Mouse (Mus musculus): ENCODE measurements around the gene Fbxl13. TPM values are rescaled to one million over a fixed set of nuclear protein-coding genes. Genes with fewer than 3 reads are reported as not detected.
A peak's percentile ranks its signal among the peaks of the same experiment; 100 is the strongest.

The Fbxl13 gene
- polyA plus RNA-seq, 1 experiment from 2014 or later, result 0.58 TPM

GRCm38 (mm10) chr5:21563936-21564335 is 81.5 kb downstream of the Fbxl13 start:
- Histone ChIP-seq H3K9ac (no peak overlapping the region), H3K9me3 (no peaks in the 10 kb centered on the region), H3K36me3 (no peaks in the 10 kb centered on the region), H3K27me3 (no peaks in the 10 kb centered on the region), H3K4me2 (no peak overlapping the region), H3K4me3 (no peak overlapping the region), H3K4me1 (replicated peaks) (no peaks in the 10 kb centered on the region), H3K27ac (no peak overlapping the region)
- 91% methylated on average over 2 of the region's 2 CpGs for WGBS
- no peak for ATAC-seq (ENCODE audit: low FRiP score)

DNA sequence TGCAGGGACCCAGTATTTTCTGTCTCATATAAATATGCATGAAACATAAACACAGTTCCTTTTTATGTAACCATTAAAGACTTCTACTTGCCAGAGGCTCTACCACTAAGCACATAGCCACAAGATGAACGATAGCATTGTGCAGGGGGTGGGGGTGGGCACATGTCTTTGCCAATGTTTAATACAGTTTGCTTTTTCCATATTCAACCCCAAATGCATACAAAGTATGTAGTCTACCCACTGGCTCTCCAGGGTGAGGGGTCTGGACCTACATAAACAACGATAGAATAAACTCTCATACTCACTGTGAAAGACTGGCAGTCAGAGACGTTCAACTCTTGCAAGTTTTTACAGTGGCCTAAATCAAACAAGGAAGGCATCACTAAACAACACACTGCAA is 88.9 kb downstream of the Fbxl13 start:
- no peak overlapping the region for H3K4me3 ChIP-seq
- H3K27me3 ChIP-seq, result no peaks in the 10 kb centered on the region
- H3K4me2 ChIP-seq, result no peak overlapping the region
- H3K4me1 ChIP-seq (replicated peaks), result no peaks in the 10 kb centered on the region
- no peak overlapping the region for H3K9ac ChIP-seq
- no peak overlapping the region for H3K27ac ChIP-seq
- no peak for ATAC-seq (ENCODE audit: low FRiP score)
- H3K36me3 ChIP-seq, result no peaks in the 10 kb centered on the region
- no peaks in the 10 kb centered on the region for H3K9me3 ChIP-seq
- WGBS, result 72% methylated on average over 3 of the region's 3 CpGs

GRCm38 (mm10) chr5:21554732-21555131 is 90.7 kb downstream of the Fbxl13 start:
- no peak overlapping the region for H3K4me2 ChIP-seq
- ATAC-seq (ENCODE audit: low FRiP score), result no peak
- H3K9me3 ChIP-seq, result no peaks in the 10 kb centered on the region
- 95% methylated on average over 1 of the region's 1 CpGs for WGBS
- no peak overlapping the region for H3K27ac ChIP-seq
- H3K4me1 ChIP-seq (replicated peaks), result no peaks in the 10 kb centered on the region
- no peaks in the 10 kb centered on the region for H3K27me3 ChIP-seq
- no peak overlapping the region for H3K4me3 ChIP-seq
- no peak overlapping the region for H3K9ac ChIP-seq
- H3K36me3 ChIP-seq, result no peaks in the 10 kb centered on the region

DNA sequence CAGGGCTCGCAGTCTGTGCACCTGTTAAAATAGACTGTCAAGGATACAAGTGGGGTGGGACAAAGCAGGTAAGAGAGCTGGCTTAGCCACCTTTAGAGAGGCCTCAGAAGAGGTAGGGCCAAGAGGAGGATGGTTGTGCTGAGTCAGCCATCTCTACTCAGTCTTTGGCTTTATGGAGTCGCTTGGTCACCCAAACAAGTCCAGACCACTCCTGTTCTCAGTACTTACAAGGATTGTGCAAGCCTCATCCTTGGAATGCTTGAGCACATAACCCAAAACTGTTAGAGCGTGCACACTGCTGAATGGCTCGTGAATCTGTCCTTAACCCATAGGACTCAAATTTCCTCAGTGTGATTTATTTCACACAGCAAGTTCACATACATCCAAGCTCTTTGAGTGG is 91.7 kb downstream of the Fbxl13 start:
- Histone ChIP-seq H3K27ac (no peak overlapping the region), H3K4me2 (no peak overlapping the region), H3K9me3 (no peaks in the 10 kb centered on the region), H3K27me3 (no peaks in the 10 kb centered on the region), H3K9ac (no peak overlapping the region), H3K36me3 (no peaks in the 10 kb centered on the region), H3K4me1 (replicated peaks) (no peaks in the 10 kb centered on the region), H3K4me3 (no peak overlapping the region)
- WGBS, result 91% methylated on average over 4 of the region's 4 CpGs
- no peak for ATAC-seq (ENCODE audit: low FRiP score)

DNA sequence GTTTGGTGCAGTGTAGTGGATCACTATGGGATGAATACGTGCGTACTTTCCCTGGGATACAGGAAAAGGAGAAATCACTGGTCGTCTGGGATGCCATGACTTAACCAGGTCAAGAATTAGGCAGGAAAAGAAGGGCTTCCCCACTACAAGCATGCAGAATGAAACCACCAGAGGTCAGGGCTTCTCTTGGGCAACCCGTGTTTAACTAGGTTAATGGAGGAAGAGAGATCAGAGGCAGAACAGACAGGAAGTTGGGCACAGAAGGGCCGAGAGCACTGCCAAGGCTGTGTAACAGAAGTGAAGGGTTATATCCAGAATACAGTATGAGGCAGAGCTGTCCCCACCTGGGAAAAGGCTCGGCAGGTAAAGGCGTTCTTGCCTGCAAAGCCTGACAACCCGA is 98.4 kb downstream of the Fbxl13 start:
- H3K4me1 ChIP-seq (replicated peaks), result peaks cover 6% of the 10 kb centered on the region
- 88% methylated on average over 8 of the region's 8 CpGs for WGBS
- H3K4me3 ChIP-seq, result no peak overlapping the region
- no peak overlapping the region for H3K4me2 ChIP-seq
- no peak for ATAC-seq (ENCODE audit: low FRiP score)
- H3K27ac ChIP-seq, result no peak overlapping the region
- no peaks in the 10 kb centered on the region for H3K9me3 ChIP-seq
- H3K27me3 ChIP-seq, result no peaks in the 10 kb centered on the region
- no peaks in the 10 kb centered on the region for H3K36me3 ChIP-seq
- H3K9ac ChIP-seq, result no peak overlapping the region

DNA sequence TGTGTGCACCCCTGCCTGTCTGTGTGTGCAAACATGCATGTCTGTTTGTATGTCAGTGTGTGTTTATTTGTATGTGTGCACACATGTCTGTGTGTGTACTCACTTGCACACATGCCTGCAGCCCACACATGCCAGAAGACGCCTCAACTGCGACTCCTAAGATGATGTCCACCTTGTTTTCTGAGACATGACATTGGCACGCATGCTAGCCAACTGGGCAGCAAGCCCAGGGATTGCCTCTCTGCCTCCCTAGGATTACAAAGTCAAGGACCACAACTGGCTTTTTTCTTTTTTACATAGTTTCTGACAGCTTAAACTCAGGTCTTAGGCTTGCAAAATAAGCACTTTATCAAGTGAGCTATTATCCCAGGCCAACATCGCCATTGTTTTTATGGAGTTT is 99.6 kb downstream of the Fbxl13 start:
- Histone ChIP-seq H3K4me2 (no peak overlapping the region), H3K9ac (no peak overlapping the region), H3K27ac (no peak overlapping the region), H3K27me3 (no peaks in the 10 kb centered on the region), H3K4me1 (replicated peaks) (peaks cover 6% of the 10 kb centered on the region), H3K9me3 (no peaks in the 10 kb centered on the region), H3K4me3 (no peak overlapping the region), H3K36me3 (no peaks in the 10 kb centered on the region)
- WGBS, result 83% methylated on average over 4 of the region's 4 CpGs
- ATAC-seq (ENCODE audit: low FRiP score), result no peak

DNA sequence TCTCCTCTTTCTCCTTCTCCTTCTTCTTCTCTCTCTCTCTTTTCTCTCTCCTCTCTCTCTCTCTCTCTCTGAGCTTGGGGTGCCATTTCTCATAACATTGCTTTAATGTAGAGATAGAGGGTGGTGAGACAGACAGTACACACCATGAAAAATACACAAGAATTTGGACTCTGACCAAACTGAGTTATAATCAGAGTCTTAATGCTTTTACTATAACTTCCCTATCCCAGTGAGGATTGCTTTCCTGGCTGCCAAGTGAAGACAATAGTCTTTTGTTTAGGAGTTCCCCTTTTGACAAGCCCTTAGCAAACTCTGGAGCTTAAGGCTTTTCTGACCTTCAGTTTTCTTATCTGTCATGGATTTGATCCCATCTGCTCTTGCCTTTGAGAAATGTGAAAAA is 100.2 kb downstream of the Fbxl13 start:
- H3K4me3 ChIP-seq, result no peak overlapping the region
- no peak overlapping the region for H3K27ac ChIP-seq
- no peak for ATAC-seq (ENCODE audit: low FRiP score)
- no peaks in the 10 kb centered on the region for H3K9me3 ChIP-seq
- H3K27me3 ChIP-seq, result no peaks in the 10 kb centered on the region
- peaks cover 6% of the 10 kb centered on the region for H3K4me1 ChIP-seq (replicated peaks)
- H3K4me2 ChIP-seq, result no peak overlapping the region
- H3K9ac ChIP-seq, result no peak overlapping the region
- H3K36me3 ChIP-seq, result no peaks in the 10 kb centered on the region

GRCm38 (mm10) chr5:21544821-21545220 is 100.6 kb downstream of the Fbxl13 start:
- H3K9ac ChIP-seq, result no peak overlapping the region
- peaks cover 6% of the 10 kb centered on the region for H3K4me1 ChIP-seq (replicated peaks)
- no peak for ATAC-seq (ENCODE audit: low FRiP score)
- 76% methylated on average over 3 of the region's 3 CpGs for WGBS
- H3K27ac ChIP-seq, result no peak overlapping the region
- no peaks in the 10 kb centered on the region for H3K9me3 ChIP-seq
- H3K27me3 ChIP-seq, result no peaks in the 10 kb centered on the region
- H3K4me3 ChIP-seq, result no peak overlapping the region
- H3K36me3 ChIP-seq, result no peaks in the 10 kb centered on the region
- H3K4me2 ChIP-seq, result no peak overlapping the region

GRCm38 (mm10) chr5:21543409-21544201 is 101.8 kb downstream of the Fbxl13 start, which contains the start of gene Lrrc17:
Gene Lrrc17, plus strand, starts transcription at chr5:21543559.
- Histone ChIP-seq H3K9ac (0 out of 2 replicates have a peak within 1 kb of the TSS, but pooled peaks have one; percentile 25), H3K27ac (peak within 1 kb of the TSS; percentile 13; the same call in 1 of the 2 replicates), H3K4me3 (peak within 1 kb of the TSS; percentile 11; the same call in 1 of the 2 replicates), H3K27me3 (no peaks in the 10 kb centered on the region), H3K9me3 (no peaks in the 10 kb centered on the region), H3K4me1 (replicated peaks) (peaks cover 6% of the 10 kb centered on the region), H3K4me2 (peak within 1 kb of the TSS; percentile 18), H3K36me3 (no peaks in the 10 kb centered on the region)
- 56% methylated on average over 17 of the region's 17 CpGs for WGBS
- no peak; the same call in 1 of the 2 replicates for ATAC-seq (ENCODE audit: low FRiP score)

DNA sequence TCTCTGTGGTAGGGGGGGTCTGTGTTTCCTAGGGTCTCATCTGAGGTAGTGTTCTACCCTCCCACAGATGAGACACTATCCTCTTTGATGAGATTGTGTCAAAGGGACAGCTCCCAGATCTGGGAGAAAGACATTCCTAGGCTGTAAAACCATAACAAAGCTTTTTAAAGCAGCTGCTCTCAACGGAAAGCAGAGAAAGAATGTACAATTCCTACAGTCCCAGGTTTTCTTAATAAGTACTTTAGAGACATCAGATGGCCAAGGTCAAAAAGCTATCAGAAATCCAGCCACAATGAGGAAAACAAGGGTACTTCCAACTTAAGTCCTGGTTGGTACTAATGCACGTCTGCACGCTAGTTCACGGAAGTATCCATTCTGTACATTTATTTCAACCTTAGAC is 103.2 kb downstream of the Fbxl13 start:
- H3K36me3 ChIP-seq, result no peaks in the 10 kb centered on the region
- H3K4me2 ChIP-seq, result no peak overlapping the region
- H3K27ac ChIP-seq, result no peak overlapping the region
- WGBS, result 88% methylated on average over 4 of the region's 4 CpGs
- H3K9me3 ChIP-seq, result no peaks in the 10 kb centered on the region
- ATAC-seq (ENCODE audit: low FRiP score), result no peak
- H3K27me3 ChIP-seq, result no peaks in the 10 kb centered on the region
- peaks cover 6% of the 10 kb centered on the region for H3K4me1 ChIP-seq (replicated peaks)
- H3K9ac ChIP-seq, result no peak overlapping the region
- no peak overlapping the region for H3K4me3 ChIP-seq

DNA sequence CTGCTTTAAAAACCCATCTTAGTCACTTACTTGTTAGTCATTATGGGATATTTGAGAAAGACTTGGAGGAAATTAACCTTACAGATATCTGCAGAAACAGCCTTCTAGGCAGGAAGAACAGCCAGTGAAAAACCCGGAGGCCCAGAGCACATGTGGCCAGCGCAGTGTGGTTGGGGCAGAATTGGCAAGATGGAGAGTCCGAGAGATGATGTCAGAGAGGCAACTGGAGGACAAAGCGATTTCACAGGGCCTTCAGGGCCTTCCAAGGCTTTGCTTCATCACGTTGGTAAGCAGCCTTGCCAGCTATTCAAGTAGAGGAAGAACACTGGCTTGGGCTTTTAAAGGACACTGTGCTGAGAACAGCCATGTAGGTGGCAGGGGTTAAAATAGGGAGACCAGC is 112.5 kb downstream of the Fbxl13 start:
- 93% methylated on average over 5 of the region's 5 CpGs for WGBS
- no peak overlapping the region for H3K4me3 ChIP-seq
- H3K36me3 ChIP-seq, result no peaks in the 10 kb centered on the region
- ATAC-seq (ENCODE audit: low FRiP score), result no peak
- no peak overlapping the region for H3K27ac ChIP-seq
- no peaks in the 10 kb centered on the region for H3K9me3 ChIP-seq
- no peak overlapping the region for H3K9ac ChIP-seq
- H3K4me1 ChIP-seq (replicated peaks), result peaks cover 5% of the 10 kb centered on the region; the same call in 1 of the 2 replicates
- H3K4me2 ChIP-seq, result no peak overlapping the region
- no peaks in the 10 kb centered on the region for H3K27me3 ChIP-seq

DNA sequence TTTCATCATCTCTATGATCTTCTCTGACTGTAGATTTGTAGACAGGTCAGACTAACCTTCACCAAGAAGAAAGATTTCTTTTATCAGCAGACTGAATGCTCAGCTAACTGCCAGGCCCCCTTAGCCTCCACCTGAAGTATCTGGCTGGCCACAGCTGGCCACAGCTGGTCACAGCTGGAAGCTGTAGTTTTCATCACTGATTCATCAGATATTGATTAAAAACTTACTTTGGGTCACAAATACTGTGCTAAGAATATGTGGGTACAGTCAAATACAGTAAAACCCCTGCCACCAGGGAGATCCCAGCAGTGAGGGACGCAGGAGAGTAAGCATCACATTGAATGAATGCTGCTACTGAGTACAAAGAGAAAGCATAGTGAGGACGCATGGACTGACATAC is 113.3 kb downstream of the Fbxl13 start:
- WGBS, result 87% methylated on average over 2 of the region's 2 CpGs
- Histone ChIP-seq H3K9ac (no peak overlapping the region), H3K27me3 (no peaks in the 10 kb centered on the region), H3K4me1 (replicated peaks) (peaks cover 12% of the 10 kb centered on the region; the same call in 1 of the 2 replicates), H3K27ac (no peak overlapping the region), H3K9me3 (no peaks in the 10 kb centered on the region), H3K36me3 (no peaks in the 10 kb centered on the region), H3K4me3 (no peak overlapping the region), H3K4me2 (no peak overlapping the region)
- ATAC-seq (ENCODE audit: low FRiP score), result no peak

DNA sequence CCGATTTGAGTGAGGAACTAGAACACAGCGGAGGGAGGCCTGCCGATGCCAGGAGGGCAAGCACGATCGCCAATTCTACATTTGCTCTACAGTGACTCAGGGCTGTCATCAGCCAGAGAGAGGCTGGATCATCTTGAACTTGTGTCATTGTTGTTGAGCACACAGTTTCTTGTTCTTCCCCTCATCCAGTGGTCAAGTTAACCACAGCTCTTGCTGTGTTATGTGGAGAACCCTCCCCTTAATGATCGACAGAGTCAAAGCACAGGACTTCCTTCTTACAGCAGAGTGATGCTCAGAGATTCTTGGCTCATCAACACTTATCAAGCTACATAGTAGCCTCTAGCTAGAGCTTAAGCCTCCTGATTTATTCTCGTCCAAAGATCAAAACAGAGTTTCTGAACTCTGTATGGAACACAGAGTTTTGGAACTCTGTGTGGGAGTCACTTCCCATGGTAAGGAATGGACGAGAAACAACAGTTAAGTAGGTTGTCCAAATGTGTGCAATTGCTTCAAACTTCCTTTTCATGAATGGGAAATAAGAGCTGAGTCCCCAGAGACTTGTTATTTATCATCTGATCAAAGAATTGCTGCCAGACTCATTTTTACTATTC is 116.2 kb downstream of the Fbxl13 start:
- peaks cover 13% of the 10 kb centered on the region; the same call in 1 of the 2 replicates for H3K4me1 ChIP-seq (replicated peaks)
- no peak overlapping the region for H3K4me2 ChIP-seq
- no peaks in the 10 kb centered on the region for H3K27me3 ChIP-seq
- no peak for ATAC-seq (ENCODE audit: low FRiP score)
- H3K9me3 ChIP-seq, result no peaks in the 10 kb centered on the region
- no peak overlapping the region for H3K4me3 ChIP-seq
- no peak overlapping the region for H3K9ac ChIP-seq
- 93% methylated on average over 8 of the region's 8 CpGs for WGBS
- H3K36me3 ChIP-seq, result no peaks in the 10 kb centered on the region
- H3K27ac ChIP-seq, result no peak overlapping the region

Measured in hindbrain, embryonic 13.5 days (tissue).